Mouse (Mus musculus) right cerebral cortex, postnatal 4 days (tissue): ENCODE results near the gene Zranb3.
"Not testable (repeated sequence)": the region's sequence is repeated elsewhere in the genome, so short reads cannot be mapped to it uniquely, and the experiment has no call there.

ENCODE experiments used
- DNase-seq: peaks from one replicate; pipeline ENCODE4 v3.0.0-alpha.2; 2022

Zranb3 gene

DNA sequence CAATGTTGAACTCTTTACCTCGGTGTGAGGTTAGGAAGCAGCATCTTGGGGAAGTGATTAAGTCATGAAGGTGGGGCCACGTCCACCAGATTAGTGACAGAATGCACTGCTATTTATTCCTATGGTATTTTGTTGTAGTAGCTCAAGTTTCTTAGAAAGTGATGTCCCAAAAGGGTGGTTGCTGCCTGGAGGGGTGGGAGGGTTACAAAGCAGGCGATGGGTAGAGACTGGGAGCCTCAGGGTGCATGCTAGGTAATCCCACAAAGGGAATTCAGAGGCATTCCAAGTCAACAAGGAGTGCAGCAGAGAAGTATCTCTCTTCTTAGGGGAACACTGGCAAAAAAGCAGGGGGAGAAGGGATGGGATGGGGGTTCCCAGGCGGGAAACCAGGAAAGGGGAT is 113.5 kb downstream of the Zranb3 start:
- no peak for DNase-seq

DNA sequence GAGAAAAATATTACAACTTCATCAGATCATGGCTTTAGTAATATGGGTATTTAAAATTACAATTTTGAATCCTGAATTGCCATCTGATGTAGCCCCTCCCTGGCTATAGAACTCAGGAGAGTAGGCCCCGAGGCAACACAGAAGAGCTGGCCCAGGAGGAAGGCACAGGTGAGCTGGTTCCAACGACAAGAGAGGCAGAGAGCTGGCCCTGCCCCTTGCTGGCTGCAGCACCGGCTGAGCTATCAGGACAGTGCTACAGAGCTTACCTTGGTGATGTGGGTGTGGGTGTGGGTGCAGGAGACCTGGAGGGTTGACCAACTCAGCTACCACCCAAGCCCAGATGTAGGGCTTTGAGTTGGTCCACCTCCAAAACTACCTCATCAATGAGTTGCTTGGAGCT is 114.6 kb downstream of the Zranb3 start:
- DNase-seq, result no peak

DNA sequence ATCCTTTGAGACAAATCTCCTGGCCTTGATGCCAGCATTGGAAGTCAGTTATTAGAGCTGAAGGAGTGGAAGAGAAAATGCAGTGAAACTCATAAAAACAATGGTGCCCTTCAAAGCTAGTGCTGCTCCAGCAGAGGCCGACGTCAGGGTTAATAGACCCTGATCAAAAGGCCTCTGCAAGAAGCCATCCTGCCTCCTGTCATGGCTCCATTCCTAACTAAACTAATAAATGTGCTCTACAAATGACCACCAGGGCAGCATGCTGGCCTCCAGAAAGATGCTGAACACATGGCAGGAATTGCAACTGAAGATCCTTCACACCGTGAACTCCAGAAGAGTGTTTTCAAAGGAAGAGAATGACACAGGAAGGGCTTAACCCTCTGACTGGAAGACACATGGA is 117.5 kb downstream of the Zranb3 start:
- no peak for DNase-seq

DNA sequence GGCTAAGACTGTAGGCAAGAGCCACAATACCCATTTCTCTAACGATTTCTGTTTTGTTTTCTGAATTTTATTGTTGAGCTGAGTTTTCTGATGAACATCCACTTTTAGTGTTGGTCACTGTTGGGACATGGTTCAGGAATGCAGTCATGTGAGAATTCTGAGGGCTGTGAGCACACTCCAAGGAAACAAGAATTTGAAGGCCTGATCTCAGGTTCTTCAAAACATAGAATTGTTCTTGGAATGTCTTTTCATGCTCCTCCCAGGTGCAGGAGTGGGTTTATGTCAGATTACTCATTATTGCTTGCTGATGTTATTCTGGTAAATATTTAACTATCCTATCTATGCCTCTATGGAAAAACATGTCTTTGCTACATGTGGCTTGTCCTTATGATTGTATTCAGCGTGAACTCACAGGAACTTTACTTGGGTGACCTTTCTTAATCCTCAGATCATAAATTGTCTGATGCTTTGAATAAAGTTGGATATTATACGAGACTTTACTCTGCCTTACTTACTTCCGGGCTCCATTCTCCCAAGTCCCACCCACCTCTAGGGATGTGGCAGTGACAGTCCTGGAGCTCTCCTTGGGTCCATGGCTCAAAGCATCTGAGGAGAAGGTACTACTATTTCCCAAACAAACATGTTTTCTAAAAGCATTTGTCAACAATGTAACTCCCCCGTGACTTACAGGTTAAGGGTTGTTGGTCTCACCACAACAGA is 119.4 kb downstream of the Zranb3 start:
- DNase-seq, result no peak

DNA sequence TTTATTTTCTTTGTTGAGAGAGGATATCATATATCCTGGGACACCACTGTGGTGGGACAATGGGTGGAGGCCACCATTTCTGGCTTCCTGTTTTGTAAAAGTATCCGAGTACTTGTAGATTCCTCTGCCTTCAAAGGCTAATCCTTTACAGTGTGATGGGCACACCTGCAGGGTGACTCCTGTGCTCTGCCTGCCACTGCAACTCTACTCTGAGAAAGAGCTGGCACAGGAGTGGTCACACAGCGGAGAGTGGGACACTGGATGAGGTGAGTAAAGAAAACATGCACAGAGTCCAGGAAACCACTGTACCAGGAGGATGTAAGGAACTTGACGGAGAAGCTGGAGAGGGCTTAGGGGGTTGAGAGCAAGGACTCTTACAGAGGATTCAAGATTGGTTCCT is 120.6 kb downstream of the Zranb3 start:
- DNase-seq, result no peak

DNA sequence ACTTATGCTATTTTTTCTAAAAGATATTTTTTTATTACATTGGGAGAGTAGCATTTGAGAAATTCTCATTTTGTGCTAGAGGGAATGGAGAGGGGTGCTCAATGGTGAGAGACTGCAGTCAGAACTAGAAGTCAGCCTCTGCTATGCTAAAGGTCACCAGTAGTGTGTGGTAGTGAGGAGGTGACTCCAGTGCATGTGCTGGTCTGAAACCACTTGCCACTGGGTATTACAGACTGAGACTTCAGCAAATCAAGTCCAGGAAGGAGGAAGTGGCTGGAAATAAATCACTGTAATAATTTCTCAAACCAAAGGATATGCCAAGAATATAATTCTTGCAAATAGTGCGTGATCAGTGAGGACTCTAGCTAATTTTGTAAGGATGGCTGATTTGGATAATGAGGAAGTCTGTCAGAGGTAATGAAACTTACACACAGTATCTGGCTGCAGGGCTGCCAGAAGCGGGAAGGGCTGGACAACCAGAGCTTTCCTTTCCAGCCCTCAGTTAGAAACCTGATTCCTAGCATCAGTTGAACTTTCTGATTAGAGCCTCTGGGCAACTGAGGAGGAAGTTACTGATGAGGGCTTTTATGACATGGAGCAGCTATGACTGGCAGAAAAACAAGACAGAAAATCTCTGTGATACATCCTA is 121.8 kb downstream of the Zranb3 start:
- no peak for DNase-seq

DNA sequence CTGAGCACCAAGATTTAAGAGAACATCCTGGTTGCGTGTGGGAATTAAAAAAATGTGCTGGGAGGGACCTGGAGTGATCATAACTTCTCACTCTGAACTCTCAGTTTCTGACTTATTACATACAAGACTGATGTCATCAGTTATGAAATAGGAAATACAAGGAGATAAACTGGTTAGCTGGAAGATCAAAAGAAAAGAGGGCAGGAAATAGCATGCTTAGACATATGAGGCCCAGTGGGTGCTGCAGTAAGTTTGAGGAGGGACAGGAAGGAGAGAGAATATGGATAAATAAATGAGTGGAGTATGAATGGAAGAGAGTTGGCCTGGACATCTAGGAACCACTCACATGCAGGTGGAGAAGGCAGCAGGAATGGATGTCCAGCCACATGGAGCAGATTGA is 124.7 kb downstream of the Zranb3 start:
- DNase-seq, result no peak

DNA sequence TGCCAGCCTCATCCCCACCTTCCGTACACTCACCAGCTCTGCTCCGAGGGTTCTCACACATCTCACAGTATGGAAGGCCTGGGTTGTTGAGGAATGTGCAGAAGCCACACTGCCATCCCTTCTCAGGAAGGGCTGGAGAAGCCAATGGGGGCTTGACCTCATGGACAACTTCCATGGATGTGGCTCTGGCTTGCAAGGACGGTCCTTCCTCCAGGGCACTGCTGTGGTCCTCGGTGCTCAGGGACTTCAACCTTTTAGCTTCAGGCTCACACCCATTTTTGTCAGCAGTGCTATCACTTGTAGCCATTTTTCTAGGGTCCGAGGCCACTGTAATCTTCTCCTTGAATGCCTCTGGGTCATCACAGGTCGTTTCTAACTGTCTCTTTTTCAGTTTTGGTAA is 126.7 kb downstream of the Zranb3 start:
- no peak for DNase-seq

DNA sequence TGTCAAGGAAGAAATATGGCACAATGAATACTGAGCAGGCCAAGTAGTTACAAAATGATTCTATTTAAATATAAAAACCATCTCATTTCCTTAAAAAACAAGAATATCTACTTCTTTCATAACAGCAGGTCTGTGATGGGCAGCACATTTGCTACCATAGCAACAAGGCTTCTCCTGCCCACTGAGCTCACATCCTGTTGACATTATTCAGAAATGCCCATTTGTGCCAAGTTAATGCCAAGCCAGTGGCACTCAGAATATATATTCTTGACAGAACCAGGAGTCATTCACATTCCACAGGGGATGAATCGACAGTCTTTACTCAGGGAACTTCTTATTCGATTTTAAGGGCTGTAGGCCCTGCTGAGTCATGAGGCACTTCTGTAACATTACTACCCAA is 127.2 kb downstream of the Zranb3 start:
- DNase-seq, result no peak

DNA sequence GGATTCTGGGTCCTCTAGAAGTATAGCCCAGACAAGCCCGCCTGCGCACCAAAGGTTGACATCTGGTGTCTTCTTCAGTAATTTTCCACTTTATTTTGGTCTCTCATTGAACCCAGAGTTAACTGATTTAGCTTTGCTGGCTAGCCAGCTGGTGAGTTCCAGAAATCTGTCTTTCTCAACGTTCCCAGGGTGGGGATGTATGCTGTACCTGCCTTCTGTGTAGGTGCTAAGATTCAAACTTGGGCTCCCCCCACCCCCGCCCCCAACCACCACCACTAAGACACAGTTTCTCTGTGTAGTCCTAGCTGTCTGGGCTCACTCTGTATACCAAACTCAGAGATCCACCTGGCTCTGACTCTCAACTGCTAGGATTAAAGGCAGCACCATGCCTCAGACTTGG is 128.8 kb downstream of the Zranb3 start:
- DNase-seq, result no peak

DNA sequence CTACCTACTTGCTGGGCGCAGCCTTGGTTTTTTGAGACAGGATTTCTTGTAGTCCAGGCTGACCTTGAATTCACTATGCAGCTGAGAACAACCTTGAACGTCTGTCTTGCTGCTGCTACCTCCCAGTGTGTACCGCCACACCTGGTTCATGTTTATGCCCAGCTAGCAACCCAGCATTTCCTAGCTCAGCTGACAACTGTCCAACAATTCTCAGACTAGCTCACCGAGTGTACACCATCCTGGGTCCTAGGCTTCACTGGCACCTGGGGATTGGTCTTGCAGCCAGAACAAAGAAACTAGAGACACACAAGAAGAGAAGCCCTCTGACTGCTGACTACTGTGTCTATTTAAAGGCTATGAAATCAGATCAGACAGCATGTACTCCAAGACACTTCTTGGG is 132.0 kb downstream of the Zranb3 start:
- no peak for DNase-seq

DNA sequence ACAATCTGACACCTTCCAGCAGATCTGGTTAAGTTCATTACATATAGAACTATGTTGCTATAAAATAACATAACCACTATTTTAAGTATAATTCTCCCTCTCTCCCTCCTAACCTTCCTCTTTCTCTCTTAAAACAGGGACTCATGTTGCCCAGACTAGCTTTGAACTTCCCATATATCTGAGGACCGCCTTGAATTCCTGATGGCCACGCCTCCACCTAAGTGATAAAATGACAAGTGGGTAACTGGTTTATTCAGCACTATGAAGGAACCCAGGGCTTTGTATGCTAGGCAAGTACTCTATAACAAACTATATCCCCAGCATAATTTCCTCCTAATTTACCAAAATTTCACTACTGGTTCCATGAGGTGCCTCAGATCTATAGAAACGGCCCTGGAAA is 139.5 kb downstream of the Zranb3 start:
- no peak for DNase-seq

DNA sequence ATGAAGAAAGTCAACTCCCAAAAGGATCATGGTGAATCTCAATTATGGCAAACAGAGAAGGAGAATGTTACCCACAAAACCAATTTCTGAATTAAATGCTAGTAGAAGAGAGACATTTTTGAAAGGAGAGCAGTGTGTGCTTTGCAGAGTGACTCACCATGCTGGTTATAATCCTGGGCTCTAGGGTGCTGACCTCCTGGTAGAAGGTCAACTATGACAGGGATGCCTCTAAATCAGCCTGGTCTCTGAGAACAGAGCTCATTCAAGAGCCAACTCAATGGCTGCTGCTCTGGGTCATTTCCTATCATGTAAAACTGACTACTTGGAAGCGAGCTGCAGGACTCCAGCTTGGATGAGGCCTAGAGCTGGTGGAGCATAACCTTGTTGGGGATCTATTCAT is 141.7 kb downstream of the Zranb3 start:
- no peak for DNase-seq

DNA sequence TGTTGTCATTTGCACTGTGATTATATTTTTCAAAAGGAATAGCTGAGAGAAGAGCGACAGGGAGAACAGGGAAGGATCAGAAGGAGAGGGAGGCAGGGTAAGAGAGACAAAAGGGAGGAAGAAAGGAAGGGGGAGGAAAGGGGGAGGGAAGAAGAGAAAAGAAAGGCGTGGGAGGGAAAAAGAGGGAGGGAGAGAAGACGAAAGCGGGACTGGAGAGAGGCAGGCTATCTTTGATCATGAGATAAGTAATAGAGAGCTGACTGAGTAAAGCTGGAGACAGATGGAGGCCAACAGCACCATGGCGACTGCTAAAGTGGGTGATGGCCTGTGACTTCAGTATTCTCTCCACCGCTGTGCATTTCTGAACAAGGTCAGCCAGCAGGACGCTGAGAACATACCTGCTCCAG is 143.5 kb downstream of the Zranb3 start:
- no peak for DNase-seq

DNA sequence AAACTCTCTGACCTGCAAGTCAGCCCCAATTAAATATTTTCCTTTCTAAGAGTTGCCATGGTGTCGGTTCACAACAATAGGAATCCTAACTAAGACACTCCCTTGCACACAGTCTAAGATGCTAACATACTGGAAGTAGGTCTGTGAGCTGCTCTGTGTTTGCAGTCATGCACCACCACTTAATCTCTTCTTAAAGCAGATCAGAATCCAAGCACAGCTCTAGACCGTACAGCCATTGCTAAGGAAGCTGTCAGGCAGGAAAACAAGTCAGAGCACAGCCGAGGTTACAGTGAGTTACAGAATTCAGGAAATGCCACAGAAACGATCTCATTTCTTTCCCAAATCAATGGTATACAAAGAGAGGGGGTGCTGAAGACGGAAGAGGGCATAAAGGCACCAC is 144.0 kb downstream of the Zranb3 start:
- DNase-seq, result no peak

DNA sequence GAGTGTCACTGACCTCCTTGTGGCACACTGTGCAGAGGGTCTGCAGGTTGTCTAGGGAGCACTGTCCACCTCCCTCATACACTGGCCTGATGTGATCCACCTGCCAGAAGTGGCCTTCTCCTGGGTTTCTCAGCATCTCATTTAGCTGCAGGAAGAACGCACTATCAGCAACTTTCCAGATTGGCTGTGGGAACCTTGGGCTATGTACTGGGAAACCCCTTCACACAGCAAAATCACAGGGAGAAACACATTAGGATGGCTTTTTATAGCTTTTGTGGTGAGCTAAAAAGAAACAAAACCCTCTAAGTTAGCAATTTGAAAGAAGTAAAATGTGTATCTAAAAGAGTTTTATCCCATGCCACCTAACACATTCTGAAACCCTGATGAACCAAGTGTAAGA is 146.3 kb downstream of the Zranb3 start:
- DNase-seq, result no peak

DNA sequence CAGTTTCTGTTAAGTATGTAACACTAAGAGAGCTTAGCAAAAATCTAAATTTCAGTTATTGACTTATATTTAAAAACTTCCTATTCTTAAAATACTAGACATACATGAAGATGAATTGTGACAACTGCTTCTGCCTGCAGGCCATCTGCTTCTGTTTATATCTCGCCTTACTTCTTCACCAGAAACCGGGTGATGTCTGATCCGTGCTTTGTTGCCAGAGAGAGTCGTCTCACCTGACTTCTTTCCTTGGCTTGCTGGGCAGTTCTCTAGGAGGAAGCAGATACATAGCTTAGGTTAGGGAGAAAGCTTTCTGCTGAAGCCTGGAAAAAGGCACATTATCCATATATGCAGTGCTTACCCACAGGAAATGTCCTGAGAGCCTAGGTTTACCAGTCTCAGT is 148.0 kb downstream of the Zranb3 start:
- no peak for DNase-seq

DNA sequence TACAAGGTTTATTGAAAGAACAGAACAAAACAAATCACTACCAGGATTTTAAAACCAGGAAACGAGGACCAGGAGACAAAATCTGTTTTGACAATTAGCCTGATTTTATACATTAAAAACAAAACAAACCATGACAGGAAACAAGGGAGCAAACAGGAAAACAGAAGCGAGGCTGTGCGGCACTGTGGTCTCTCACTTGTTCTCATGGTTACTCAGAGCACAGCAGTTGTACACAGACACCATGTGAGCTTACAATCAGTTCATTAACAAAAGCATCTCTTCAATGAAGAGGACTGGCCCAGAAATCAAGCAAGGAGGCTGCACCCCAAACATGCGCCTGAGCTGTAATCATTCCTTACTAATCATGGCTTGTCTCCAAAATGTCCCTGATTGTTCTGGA is 148.6 kb downstream of the Zranb3 start:
- not testable (repeated sequence) for DNase-seq

DNA sequence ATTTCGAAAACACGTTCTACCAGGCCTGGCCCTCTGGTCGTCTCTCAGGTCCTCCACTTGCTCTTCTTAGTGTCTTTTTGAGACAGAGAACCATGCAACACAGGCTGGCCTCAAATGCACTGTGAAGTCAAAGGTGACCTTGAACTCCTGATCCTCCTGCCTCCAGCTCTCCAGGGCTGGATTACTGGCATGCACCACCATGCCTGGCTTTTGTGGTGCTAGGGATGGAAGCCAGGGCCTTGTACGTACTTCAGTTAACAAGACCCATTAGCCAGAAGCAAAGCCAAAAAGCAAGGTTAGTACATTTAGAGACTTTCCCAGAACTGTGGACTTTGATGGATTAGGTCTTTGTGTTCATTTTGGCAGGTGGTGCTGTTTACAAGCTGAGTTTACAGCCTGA is 150.6 kb downstream of the Zranb3 start:
- no peak for DNase-seq

DNA sequence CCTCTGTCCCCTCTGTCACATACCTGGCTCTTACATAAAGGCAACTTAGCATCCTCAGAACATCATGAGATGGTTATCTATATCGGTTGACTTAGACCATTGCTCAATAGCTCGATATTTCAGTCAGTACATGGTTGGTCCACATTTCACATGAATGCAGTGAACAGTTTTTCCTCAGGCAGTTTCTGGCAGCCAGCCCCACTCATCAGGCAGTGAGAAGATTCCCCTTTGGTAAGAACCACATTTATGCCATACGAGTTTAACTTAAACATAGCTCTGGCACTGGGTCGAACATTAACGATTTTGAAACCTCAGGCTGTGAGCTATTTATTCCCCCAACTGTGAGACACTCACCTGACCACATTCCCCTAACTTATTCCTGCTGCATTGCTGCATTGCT is 154.1 kb downstream of the Zranb3 start:
- DNase-seq, result peak; percentile 59

DNA sequence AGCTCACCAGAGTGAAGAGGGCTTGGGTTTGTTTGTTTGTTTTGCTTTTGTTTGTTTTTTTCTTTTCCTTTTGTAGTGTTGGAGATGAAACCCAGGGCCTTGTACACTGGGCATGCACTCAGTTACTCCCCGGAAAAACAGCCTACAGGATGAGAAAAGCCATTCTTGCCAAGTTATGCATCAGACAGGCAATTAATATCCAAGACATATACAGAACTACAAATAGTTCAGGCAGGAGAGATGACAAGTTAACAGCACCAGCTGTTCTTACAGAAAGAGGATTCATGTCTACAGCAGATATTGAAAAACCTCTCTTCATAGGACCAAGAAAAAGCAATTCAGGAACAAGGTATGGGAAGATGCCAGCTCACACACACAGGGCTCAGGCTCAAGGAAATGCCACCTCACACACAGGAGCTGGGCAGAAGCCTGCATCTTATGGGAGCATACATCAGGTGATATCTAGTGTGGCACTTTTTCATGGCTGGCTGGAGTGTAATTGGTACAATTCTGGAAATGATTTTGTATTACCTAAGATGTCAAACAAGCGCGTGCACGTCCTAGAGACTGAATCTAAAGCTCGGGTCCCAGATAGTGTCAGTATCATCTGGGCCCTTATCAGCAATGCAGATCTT is 156.1 kb downstream of the Zranb3 start:
- DNase-seq, result no peak

DNA sequence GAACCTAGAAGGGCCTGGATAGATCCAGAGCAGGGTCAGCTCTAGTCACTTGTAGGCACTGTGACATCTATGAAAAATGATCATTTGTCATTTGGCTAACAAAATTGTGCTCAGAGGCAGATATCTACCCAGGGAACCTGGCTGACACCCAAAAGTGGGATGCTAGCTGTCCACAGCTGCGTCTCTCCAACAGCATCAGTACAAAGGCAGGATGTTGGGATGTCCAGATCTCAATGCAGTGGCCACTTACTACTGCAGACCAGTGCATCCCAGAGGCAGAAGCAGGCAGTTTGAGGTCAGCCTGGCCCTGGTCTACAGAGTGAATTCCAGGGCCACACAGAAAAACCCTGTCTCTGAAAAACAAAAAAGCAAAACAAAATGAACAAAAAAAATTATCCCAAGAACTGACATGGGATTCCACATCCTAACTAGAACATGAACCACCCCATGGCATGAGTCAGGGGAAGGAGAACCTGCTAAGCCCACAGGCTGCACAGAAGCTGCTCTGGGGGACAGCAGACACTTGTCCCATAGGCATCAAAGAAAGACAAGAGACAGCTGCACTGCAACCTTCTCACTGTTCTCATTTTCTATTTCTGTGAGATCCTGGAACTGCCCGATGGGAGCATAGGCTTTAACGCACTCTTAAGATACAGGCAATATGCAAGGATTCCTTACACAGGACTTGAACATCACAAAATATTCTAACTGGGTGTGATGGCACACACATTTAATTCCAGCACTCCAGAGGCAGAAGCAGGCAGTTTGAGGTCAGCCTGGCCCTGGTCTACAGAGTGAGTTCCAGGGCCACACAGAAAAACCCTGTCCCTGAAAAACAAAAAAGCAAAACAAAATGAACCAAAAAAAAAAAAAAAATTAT is 156.9 kb downstream of the Zranb3 start:
- peak; percentile 27 for DNase-seq

DNA sequence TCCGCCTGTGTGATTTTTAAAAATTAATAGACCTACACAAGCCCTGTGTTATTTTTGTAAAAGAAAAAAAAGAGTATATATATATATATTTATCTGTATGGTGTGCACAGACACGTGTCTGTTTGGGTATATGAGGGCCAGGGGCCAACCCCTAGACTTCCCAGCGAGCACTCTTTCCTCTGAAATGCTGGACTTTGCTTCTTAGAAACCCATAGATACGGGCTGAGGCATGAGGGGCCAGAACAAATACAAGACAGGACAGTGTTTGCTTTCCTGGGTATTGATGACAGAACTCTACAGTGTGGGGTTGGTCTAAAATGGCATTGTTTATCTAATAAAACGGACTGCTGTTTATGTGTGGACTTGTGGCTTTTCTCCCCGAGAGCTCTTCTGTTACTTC is 159.3 kb downstream of the Zranb3 start:
- DNase-seq, result no peak

DNA sequence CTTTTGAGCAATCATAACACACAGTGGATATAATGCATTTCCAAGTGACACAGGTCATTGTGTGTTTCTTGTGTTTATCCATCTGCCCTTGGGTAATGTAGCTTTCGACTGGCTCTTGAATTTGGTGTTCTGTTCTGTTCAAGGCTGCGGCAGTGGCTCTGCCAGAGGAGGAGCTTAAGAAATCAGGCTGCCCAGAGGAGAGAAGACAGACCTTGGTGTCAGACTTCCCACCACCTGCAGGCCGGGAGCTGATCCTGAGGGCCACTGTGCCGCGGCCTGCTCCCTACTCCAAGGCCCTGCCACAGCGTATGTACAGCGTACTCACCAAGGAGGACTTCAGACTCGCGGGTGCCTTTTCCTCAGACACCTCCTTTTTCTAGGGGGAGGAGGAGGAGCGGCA is 160.6 kb downstream of the Zranb3 start:
- DNase-seq, result no peak
